Mouse (Mus musculus) kidney, postnatal 14 days (tissue): Measurements from ENCODE around the gene Epha1.

Experiments used
- DNase-seq: peaks from one replicate; pipeline ENCODE4 v3.0.0; 2022; ENCODE audit warnings: mixed read lengths

Gene Epha1

GRCm38 (mm10) chr6:42372816-42373547, at the start of gene Epha1:
Gene Epha1 (minus strand): TSS chr6:42373268.
- peak; percentile 81 for DNase-seq

- no peak for DNase-seq
Measured at GRCm38 (mm10) chr6:42421439-42421838, 48.4 kb upstream of the Epha1 start.

- DNase-seq, result no peak
Measured at GRCm38 (mm10) chr6:42419443-42419842, 46.4 kb upstream of the Epha1 start.

GRCm38 (mm10) chr6:42405134-42405533, 32.1 kb upstream of the Epha1 start, which contains the start of gene Tas2r135:
Gene Tas2r135 (plus strand): TSS chr6:42405434.
- no peak for DNase-seq

- no peak for DNase-seq
Measured at GRCm38 (mm10) chr6:42399938-42400337, 26.9 kb upstream of the Epha1 start, which contains the start of gene Tas2r143. Gene Tas2r143 (plus strand): TSS chr6:42400238.

- DNase-seq, result no peak
Measured at GRCm38 (mm10) chr6:42398998-42399397, 25.9 kb upstream of the Epha1 start.

GRCm38 (mm10) chr6:42398285-42398684, 25.2 kb upstream of the Epha1 start:
- DNase-seq, result no peak

GRCm38 (mm10) chr6:42397041-42397657, 24.1 kb upstream of the Epha1 start:
- DNase-seq, result no peak

- peak; percentile 92 for DNase-seq
Measured at GRCm38 (mm10) chr6:42395960-42396809, 23.1 kb upstream of the Epha1 start.

- no peak for DNase-seq
Measured at GRCm38 (mm10) chr6:42391796-42392330, 18.8 kb upstream of the Epha1 start.

GRCm38 (mm10) chr6:42385635-42386034, 12.6 kb upstream of the Epha1 start:
- DNase-seq, result no peak

GRCm38 (mm10) chr6:42383360-42383759, 10.3 kb upstream of the Epha1 start:
- DNase-seq, result no peak

GRCm38 (mm10) chr6:42381916-42382381, 8.9 kb upstream of the Epha1 start:
- DNase-seq, result peak; percentile 49

- DNase-seq, result no peak
Measured at GRCm38 (mm10) chr6:42381221-42381620, 8.2 kb upstream of the Epha1 start.

GRCm38 (mm10) chr6:42380416-42381144, 7.5 kb upstream of the Epha1 start:
- DNase-seq, result peak; percentile 53

GRCm38 (mm10) chr6:42379551-42379950, 6.5 kb upstream of the Epha1 start:
- DNase-seq, result no peak

- no peak for DNase-seq
Measured at GRCm38 (mm10) chr6:42377280-42377679, 4.2 kb upstream of the Epha1 start.

GRCm38 (mm10) chr6:42376504-42377019, 3.5 kb upstream of the Epha1 start:
- DNase-seq, result no peak

- no peak for DNase-seq
Measured at GRCm38 (mm10) chr6:42376016-42376415, 2.9 kb upstream of the Epha1 start.

- no peak for DNase-seq
Measured at GRCm38 (mm10) chr6:42375131-42375530, 2.1 kb upstream of the Epha1 start.

- DNase-seq, result no peak
Measured at GRCm38 (mm10) chr6:42374701-42375100, 1.6 kb upstream of the Epha1 start.
